Mouse (Mus musculus) lung, adult 2 months (tissue): Measurements from ENCODE around the gene Pld3.

Experiments
- CTCF ChIP-seq: fragments of 200-500 bp; IDR thresholded peaks from 2 replicates; pipeline ENCODE4 v1.5.1; 2011; ENCODE audit warnings: mild to moderate bottlenecking, low read length, control low read depth; ENCODE audit not compliant: insufficient read depth
- POLR2A ChIP-seq: fragments of 200-500 bp; IDR thresholded peaks from 2 replicates; pipeline ENCODE4 v1.6.1; 2011; ENCODE audit warnings: low read depth, mild to moderate bottlenecking, control low read depth, low read length, borderline replicate concordance; ENCODE audit errors: extremely low read depth

GRCm38 (mm10) chr7:27526039-27526827 lies 26.8 kb downstream of the Pld3 start:
- TF ChIP-seq POLR2A: no peak
- peak; percentile 94 for TF ChIP-seq CTCF
